Mouse (Mus musculus): ENCODE results near the gene Crym. TPM values are rescaled to one million over a fixed set of nuclear protein-coding genes. Genes with fewer than 3 reads are reported as not detected.

The Crym gene
- polyA plus RNA-seq, 1 experiment, result 0.11 TPM

DNA sequence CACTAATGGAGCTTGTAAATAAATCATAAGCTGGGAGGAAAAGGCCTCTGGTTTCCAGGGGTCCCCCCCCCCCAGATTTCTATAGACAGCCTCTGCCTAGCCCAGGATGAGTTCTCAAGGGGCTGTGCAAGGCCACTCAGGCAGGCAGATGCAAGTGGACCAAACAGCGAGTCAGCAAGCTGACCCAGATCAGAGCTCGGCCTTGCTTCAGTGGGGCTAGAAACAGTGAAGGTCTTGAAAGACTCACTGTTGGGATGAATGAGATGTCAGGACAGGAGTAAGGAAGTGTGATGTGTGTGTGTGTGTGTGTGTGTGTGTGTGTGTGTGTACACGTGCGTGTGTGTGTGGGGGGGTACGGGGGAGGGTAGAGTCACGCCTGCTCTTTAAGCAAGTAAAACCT, 9.1 kb downstream of the Crym start:
- Histone ChIP-seq H3K4me1 (ENCODE audit: control insufficient read depth, insufficient read depth, low read length) (no peaks in the 10 kb centered on the region), H3K4me3 (ENCODE audit: control insufficient read depth, low read depth, low read length) (no peak overlapping the region), H3K27ac (ENCODE audit: control insufficient read depth, insufficient read depth, low read depth, low read length) (no peak overlapping the region), H3K27me3 (ENCODE audit: control insufficient read depth, insufficient read depth, low read length) (no peaks in the 10 kb centered on the region), H3K36me3 (ENCODE audit: control insufficient read depth, insufficient read depth, low read length) (no peaks in the 10 kb centered on the region)
- no peak for TF ChIP-seq CTCF (IDR thresholded peaks at IDR 0.05; ENCODE audit: control insufficient read depth, insufficient read depth, insufficient replicate concordance, low read depth, low read length)

DNA sequence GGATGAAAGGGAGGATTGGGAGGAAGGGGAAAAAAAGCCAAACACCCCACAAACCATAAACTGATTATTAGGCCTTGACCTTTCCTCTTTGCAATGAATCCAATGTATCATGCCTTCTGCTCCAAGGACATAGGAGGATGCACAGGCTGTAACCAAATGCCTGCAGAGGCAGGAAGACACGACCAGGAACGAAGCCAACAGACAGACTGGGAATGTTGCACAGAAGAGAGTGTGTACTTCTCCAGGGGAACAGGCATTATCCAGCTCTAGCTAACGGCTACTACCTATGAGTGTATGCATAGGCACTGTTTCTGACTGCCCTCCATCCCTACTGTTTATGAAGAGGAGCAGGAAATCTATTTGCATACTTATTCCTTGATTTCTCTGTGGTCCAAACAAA, 9.7 kb downstream of the Crym start:
- TF ChIP-seq POLR2A (IDR thresholded peaks at IDR 0.05; ENCODE audit: control insufficient read depth, low read depth, low read length), result no peak
- TF ChIP-seq CTCF (IDR thresholded peaks at IDR 0.05; ENCODE audit: control insufficient read depth, insufficient read depth, insufficient replicate concordance, low read depth, low read length), result no peak
- no peak overlapping the region for H3K27ac ChIP-seq (ENCODE audit: control insufficient read depth, insufficient read depth, low read depth, low read length)
- no peak overlapping the region for H3K4me3 ChIP-seq (ENCODE audit: control insufficient read depth, low read depth, low read length)
- no peaks in the 10 kb centered on the region for H3K27me3 ChIP-seq (ENCODE audit: control insufficient read depth, insufficient read depth, low read length)
- H3K36me3 ChIP-seq (ENCODE audit: control insufficient read depth, insufficient read depth, low read length), result no peaks in the 10 kb centered on the region
- no peaks in the 10 kb centered on the region for H3K4me1 ChIP-seq (ENCODE audit: control insufficient read depth, insufficient read depth, low read length)

DNA sequence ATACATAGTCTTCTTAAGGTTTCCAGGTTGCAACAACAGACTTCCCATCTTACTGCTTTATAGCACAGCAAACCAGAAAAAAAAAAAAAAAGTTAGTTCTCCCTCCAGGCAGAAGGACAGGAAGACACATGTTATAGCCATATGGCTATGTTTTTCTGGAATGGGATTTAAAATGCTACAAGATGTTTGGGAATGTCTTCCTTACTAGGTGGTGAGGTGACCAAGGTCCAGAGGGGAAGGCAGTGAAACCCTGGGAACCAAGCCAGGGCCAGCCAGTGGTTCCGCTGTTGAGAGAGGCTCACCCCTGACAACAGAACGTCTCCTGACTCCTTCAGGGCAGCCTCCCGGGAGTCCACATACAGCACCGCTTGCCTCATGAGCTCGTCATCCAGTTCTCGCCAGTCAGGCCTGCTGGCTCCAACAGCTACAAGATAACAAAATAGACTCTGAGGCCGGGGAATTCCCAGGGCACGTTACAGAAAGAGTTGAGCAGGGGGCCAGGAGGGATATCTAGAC, 11.7 kb downstream of the Crym start:
- Histone ChIP-seq H3K27me3 (ENCODE audit: control insufficient read depth, insufficient read depth, low read length) (no peaks in the 10 kb centered on the region), H3K36me3 (ENCODE audit: control insufficient read depth, insufficient read depth, low read length) (no peaks in the 10 kb centered on the region), H3K4me3 (ENCODE audit: control insufficient read depth, low read depth, low read length) (no peak overlapping the region), H3K27ac (ENCODE audit: control insufficient read depth, insufficient read depth, low read depth, low read length) (no peak overlapping the region), H3K4me1 (ENCODE audit: control insufficient read depth, insufficient read depth, low read length) (no peaks in the 10 kb centered on the region)
- TF ChIP-seq CTCF (IDR thresholded peaks at IDR 0.05; ENCODE audit: control insufficient read depth, insufficient read depth, insufficient replicate concordance, low read depth, low read length), result no peak
- TF ChIP-seq POLR2A (IDR thresholded peaks at IDR 0.05; ENCODE audit: control insufficient read depth, low read depth, low read length), result no peak

GRCm38 (mm10) chr7:120189369-120190149, 12.4 kb downstream of the Crym start:
- Histone ChIP-seq H3K27me3 (ENCODE audit: control insufficient read depth, insufficient read depth, low read length) (no peaks in the 10 kb centered on the region), H3K4me3 (ENCODE audit: control insufficient read depth, low read depth, low read length) (no peak overlapping the region), H3K36me3 (ENCODE audit: control insufficient read depth, insufficient read depth, low read length) (no peaks in the 10 kb centered on the region), H3K4me1 (ENCODE audit: control insufficient read depth, insufficient read depth, low read length) (no peaks in the 10 kb centered on the region), H3K27ac (ENCODE audit: control insufficient read depth, insufficient read depth, low read depth, low read length) (no peak overlapping the region)
- no peak for TF ChIP-seq CTCF (IDR thresholded peaks at IDR 0.05; ENCODE audit: control insufficient read depth, insufficient read depth, insufficient replicate concordance, low read depth, low read length)
- no peak for TF ChIP-seq POLR2A (IDR thresholded peaks at IDR 0.05; ENCODE audit: control insufficient read depth, low read depth, low read length)

GRCm38 (mm10) chr7:120188946-120189345, 13.0 kb downstream of the Crym start:
- no peak overlapping the region for H3K27ac ChIP-seq (ENCODE audit: control insufficient read depth, insufficient read depth, low read depth, low read length)
- TF ChIP-seq CTCF (IDR thresholded peaks at IDR 0.05; ENCODE audit: control insufficient read depth, insufficient read depth, insufficient replicate concordance, low read depth, low read length) (no peak), POLR2A (IDR thresholded peaks at IDR 0.05; ENCODE audit: control insufficient read depth, low read depth, low read length) (no peak)
- H3K27me3 ChIP-seq (ENCODE audit: control insufficient read depth, insufficient read depth, low read length), result no peaks in the 10 kb centered on the region
- no peaks in the 10 kb centered on the region for H3K36me3 ChIP-seq (ENCODE audit: control insufficient read depth, insufficient read depth, low read length)
- no peak overlapping the region for H3K4me3 ChIP-seq (ENCODE audit: control insufficient read depth, low read depth, low read length)
- no peaks in the 10 kb centered on the region for H3K4me1 ChIP-seq (ENCODE audit: control insufficient read depth, insufficient read depth, low read length)

DNA sequence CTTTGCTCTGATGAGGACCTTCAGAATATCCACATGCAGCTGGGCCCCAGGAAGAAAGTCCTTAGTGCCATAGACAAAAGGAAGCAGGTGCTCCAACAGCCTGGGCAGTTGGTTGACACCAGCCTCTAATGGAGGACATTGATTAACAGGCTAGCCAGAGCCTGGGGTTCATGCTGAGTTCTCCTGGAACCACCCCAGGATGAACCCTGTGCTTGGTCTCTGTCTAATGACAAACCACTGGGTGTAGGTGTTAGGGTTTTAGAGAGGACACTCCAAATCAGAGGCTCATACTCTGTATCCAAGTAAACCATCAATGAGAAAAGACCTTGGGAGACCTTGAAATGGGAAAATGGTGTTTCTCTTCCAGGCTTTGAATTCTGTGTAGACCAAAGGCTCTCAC, 19.0 kb downstream of the Crym start:
- no peaks in the 10 kb centered on the region for H3K4me1 ChIP-seq (ENCODE audit: control insufficient read depth, insufficient read depth, low read length)
- no peaks in the 10 kb centered on the region for H3K27me3 ChIP-seq (ENCODE audit: control insufficient read depth, insufficient read depth, low read length)
- H3K27ac ChIP-seq (ENCODE audit: control insufficient read depth, insufficient read depth, low read depth, low read length), result no peak overlapping the region
- TF ChIP-seq CTCF (IDR thresholded peaks at IDR 0.05; ENCODE audit: control insufficient read depth, insufficient read depth, insufficient replicate concordance, low read depth, low read length) (no peak), POLR2A (IDR thresholded peaks at IDR 0.05; ENCODE audit: control insufficient read depth, low read depth, low read length) (no peak)
- H3K4me3 ChIP-seq (ENCODE audit: control insufficient read depth, low read depth, low read length), result no peak overlapping the region
- H3K36me3 ChIP-seq (ENCODE audit: control insufficient read depth, insufficient read depth, low read length), result no peaks in the 10 kb centered on the region

DNA sequence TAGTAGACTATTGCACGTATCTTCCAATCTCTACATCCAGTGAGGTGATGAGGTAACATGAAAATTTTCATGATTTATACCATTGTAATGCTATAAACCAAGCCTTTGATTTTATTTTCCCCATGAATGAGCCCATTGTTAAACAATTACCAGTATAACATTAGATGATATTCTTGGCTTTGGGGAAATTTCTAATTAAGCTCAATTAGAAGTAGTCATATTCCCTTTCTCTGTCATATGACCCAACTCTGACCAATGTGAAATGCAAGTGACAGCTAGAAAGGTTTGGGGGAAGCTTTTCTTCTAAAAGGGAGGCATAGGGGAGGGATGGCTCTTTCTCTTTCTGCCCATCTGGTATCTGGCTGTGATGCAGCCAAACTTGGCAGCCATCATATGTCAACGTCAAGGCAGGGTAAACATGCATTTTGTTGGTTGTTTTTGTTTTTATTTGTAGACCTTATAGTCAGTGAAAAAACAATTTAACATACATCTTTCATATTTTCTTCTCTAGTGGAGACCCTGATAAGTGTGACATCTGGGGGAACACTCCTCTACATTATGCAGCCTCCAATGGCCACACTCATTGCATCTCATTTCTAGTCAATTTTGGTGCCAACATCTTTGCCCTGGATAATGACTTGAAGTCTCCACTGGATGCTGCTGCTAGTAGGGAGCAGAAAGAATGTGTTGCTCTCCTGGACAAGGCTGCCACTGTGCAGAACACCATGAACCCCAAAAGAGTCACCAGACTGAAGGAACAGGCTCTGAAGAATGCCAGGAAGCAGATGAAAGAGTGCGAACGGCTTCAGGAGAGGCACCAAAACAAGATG, 20.3 kb downstream of the Crym start:
- no peak overlapping the region for H3K27ac ChIP-seq (ENCODE audit: control insufficient read depth, insufficient read depth, low read depth, low read length)
- H3K4me3 ChIP-seq (ENCODE audit: control insufficient read depth, low read depth, low read length), result no peak overlapping the region
- H3K36me3 ChIP-seq (ENCODE audit: control insufficient read depth, insufficient read depth, low read length), result no peaks in the 10 kb centered on the region
- H3K4me1 ChIP-seq (ENCODE audit: control insufficient read depth, insufficient read depth, low read length), result no peaks in the 10 kb centered on the region
- no peaks in the 10 kb centered on the region for H3K27me3 ChIP-seq (ENCODE audit: control insufficient read depth, insufficient read depth, low read length)
- TF ChIP-seq CTCF (IDR thresholded peaks at IDR 0.05; ENCODE audit: control insufficient read depth, insufficient read depth, insufficient replicate concordance, low read depth, low read length) (no peak), POLR2A (IDR thresholded peaks at IDR 0.05; ENCODE audit: control insufficient read depth, low read depth, low read length) (no peak)

Data from testis, adult 2 months (tissue).